Mouse (Mus musculus) cerebral cortex, adult 2 months (tissue): ENCODE data around the gene Gja10.

ENCODE experiments used
- WGBS: fragments of 180-500 bp; shearing (Covaris S2); methylation state at CpG from one replicate; pipeline ENCODE4 v1.1.7; 2018; 5-methylcytosine and 5-hydroxymethylcytosine counted together

The Gja10 gene

DNA sequence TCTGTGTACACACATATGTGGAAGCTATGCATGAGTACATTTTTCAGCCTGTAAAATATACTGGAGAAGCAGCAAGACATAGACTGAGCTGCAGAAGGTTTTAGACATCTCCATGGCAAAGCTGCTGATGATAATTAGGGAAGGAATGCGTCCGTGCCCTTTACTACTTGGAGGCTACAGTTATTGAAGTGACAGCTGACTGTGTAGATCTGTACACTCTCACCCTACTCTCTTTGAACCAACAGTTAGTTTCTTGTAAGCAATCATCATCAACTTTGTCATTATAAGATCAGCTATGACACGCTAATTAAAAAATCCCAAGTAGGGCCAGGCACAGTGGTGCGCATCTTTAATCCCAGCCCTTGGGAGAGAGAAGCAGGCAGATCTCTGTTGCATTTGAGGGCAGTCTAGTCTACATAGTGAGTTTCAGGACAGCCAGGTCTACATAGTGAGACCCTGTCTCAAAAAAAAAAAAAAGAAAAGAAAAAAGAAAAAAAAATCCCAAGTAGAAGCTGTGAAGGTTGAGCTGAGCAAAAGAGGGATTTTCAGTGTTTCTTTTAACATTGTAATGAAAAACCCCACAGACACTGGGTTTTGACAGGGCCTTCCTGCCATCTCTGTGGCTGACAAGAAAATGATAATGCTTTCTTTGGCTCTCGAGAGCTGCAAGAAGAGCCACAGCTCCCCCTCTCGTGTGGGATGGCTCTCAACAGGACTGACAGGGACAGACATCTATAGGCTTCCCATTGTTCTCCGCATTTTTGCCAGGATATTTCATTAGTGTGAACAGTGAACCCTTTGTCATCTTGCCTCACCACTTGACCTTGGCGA lies 41.6 kb downstream of the Gja10 start:
- 59% methylated on average over 8 of the region's 8 CpGs for WGBS

DNA sequence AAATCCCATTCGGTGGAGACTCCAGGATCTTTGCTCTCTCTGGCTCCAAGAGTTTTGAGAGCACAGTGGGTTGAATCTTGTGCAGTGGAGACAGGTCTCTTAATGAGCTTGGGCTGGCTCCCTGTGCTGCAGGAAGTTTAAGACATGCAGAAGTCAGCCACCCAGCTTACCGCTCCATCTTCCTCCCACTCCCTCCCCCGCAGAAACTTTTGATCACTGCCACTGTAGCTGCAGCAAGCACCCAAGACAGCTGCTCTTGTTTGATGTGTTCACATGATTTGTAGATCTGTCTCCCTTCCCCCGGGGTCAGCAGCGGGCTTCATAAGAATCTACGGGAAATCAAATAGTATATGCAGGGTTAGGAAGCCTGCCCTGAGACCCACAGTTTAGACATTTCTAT lies 42.3 kb downstream of the Gja10 start:
- WGBS = 50% methylated on average over 6 of the region's 6 CpGs

DNA sequence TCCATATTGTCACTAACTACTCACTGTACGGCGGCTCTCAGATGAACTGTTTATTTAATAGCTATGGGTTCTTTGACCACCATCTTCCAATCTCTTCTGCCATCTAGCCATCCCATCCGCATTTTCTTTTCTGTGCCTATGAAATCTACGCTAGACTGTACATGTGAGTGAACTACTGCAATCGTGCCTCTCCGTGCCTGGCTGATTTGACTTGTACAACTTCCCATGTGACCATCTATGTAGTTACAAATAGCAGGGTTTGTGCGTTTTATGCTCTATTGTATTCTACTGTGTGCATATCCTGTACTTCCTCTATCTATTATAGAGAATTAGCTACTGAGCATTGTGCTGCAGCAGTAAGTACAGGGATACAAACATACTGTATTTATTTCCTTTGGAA lies 47.1 kb downstream of the Gja10 start:
- 79% methylated on average over 7 of the region's 7 CpGs for WGBS

DNA sequence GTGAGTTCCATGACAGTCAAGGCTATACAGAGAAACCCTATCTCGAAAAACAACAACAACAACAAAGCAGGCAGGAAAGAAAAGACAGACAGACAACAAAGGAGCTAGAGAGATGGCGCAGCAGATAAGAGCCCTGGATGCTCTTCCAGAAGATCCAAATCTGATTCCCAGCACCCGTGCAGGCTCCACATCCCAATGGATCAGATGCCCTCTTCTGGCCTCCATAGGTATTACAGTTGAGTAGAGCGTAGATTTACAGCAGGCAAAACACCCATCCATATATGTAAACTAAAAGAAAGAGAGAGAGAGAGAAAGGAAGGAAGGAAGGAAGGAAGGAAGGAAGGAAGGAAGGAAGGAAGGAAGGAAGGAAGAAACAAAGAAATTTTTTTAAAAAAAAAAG lies 51.2 kb downstream of the Gja10 start:
- 61% methylated on average over 4 of the region's 4 CpGs for WGBS

DNA sequence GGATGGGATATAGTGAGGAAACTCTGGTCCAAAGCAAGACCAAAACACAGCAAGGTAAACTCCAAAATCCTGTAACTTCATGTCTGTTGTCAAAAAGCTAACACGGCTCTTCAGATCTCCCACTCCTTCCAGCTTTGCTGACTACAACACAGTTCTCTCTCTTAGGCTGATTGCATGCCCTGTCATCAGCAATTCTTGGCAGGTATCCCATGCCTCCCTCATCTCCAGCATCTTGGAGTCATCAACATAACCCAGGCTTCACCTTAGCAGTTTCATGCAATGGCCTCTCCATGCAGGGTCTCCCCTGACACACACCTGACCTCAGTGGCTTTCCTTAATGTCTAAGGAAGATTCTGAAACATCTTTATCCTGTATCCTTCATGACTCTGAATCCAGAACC lies 53.4 kb downstream of the Gja10 start:
- WGBS = 72% methylated on average over 1 of the region's 1 CpGs
